Mouse (Mus musculus) gastrocnemius, adult 18-20 months (tissue): ENCODE data around the gene Ube3a. TPM values are rescaled to one million over a fixed set of nuclear protein-coding genes. Genes with fewer than 3 reads are reported as not detected.

Experiments
- DNase-seq: peaks from one replicate; pipeline ENCODE4 v3.0.0; 2021; ENCODE audit warnings: low spot score
- long read RNA-seq, 2 experiments: library from polyadenylated mRNA; stranded (forward); transcript quantifications; one replicate each; pipeline ENCODE4 v2.0.0; 2021
- total RNA-seq, 2 experiments: library from RNA; stranded (reverse); gene quantifications; 2 replicates each; pipeline ENCODE4 v1.2.3; 2021

Ube3a gene
- 100 to 1,000 TPM; 105 to 107 TPM for total RNA-seq
- long read RNA-seq, experiment 1, full-length matches to known transcripts, result 30 of 69 reads
- long read RNA-seq, experiment 1, partial matches to known transcripts, result 5 of 69 reads
- long read RNA-seq, experiment 1, other reads (novel, unspliced or antisense), result 34 of 69 reads
- long read RNA-seq, experiment 2, full-length matches to known transcripts, result 25 of 51 reads
- long read RNA-seq, experiment 2, partial matches to known transcripts, result 7 of 51 reads
- long read RNA-seq, experiment 2, other reads (novel, unspliced or antisense), result 19 of 51 reads

GRCm38 (mm10) chr7:59228045-59228865 lies at the start of gene Ube3a:
TSS of gene Ube3a (plus strand) at chr7:59228750.
- peak; percentile 98 for DNase-seq

GRCm38 (mm10) chr7:59192831-59193230 lies 35.7 kb upstream of the Ube3a start:
- no peak for DNase-seq

GRCm38 (mm10) chr7:59214911-59215310 lies 13.6 kb upstream of the Ube3a start:
- DNase-seq, result no peak

GRCm38 (mm10) chr7:59221244-59221643 lies 7.3 kb upstream of the Ube3a start:
- DNase-seq, result no peak

GRCm38 (mm10) chr7:59228866-59229182 lies 274 bp downstream of the Ube3a start:
- no peak for DNase-seq

GRCm38 (mm10) chr7:59229183-59229911 lies 797 bp downstream of the Ube3a start:
- peak; percentile 60 for DNase-seq

- no peak for DNase-seq
Measured at GRCm38 (mm10) chr7:59230304-59230703, 1.8 kb downstream of the Ube3a start.

GRCm38 (mm10) chr7:59230768-59231167 lies 2.2 kb downstream of the Ube3a start:
- DNase-seq, result no peak

- no peak for DNase-seq
Measured at GRCm38 (mm10) chr7:59231960-59232359, 3.4 kb downstream of the Ube3a start.

GRCm38 (mm10) chr7:59234773-59235401 lies 6.3 kb downstream of the Ube3a start:
- DNase-seq, result no peak

- DNase-seq, result no peak
Measured at GRCm38 (mm10) chr7:59243257-59243656, 14.7 kb downstream of the Ube3a start.

- DNase-seq, result no peak
Measured at GRCm38 (mm10) chr7:59245541-59245940, 17.0 kb downstream of the Ube3a start.

- no peak for DNase-seq
Measured at GRCm38 (mm10) chr7:59253373-59253772, 24.8 kb downstream of the Ube3a start.

- DNase-seq, result no peak
Measured at GRCm38 (mm10) chr7:59265538-59265937, 37.0 kb downstream of the Ube3a start.

GRCm38 (mm10) chr7:59271775-59272174 lies 43.2 kb downstream of the Ube3a start:
- DNase-seq, result no peak

GRCm38 (mm10) chr7:59312576-59312975 lies 84.0 kb downstream of the Ube3a start:
- DNase-seq, result no peak

- DNase-seq, result no peak
Measured at GRCm38 (mm10) chr7:59322759-59323158, 94.2 kb downstream of the Ube3a start.
